Comparison of ENCODE assay signal across 8 mouse cellular contexts in the genomic region with DNA sequence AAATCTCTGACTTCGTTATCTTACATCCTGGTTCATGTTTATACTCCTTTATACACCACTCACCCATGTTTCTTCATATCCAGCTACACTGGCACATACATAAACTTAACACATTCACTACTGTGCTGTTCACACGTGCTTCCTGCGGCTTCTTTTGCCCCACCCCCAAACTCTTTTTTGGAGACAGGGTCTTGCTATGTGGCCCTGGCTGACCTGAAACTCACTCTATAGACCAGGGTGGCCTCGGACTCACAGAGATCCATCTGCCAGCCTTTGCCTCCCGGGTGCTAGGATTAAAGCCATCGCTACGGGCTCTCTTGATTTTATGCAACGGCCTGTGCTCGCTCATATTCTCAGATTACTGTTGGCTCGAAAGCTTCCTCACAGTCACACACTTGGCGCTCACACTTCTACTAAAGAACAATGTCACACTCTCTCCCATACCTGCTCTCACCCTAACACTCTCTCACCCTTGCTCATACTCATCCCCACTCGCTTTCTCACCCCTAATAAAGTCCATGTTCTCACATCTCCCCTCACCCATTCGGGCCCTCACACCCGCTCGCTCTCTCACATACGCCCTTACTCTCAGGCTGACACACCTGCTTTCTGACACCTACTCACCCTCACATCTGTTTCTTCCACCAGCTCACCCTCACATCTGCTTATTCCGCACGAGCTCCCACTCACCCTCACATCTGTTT. TPM values are rescaled to one million over a fixed set of nuclear protein-coding genes. Genes with fewer than 3 reads are reported as not detected.
DNase-seq lines count a peak whose midpoint lies in the region; ATAC-seq lines count a peak whose summit lies in the region.

No protein-coding gene starts in this region.

- H3K9ac ChIP-seq in forebrain, embryonic 16.5 days (replicated peaks; ENCODE audit: low read depth, low read length): peak overlapping the region; percentile 78
- peak overlapping the region; percentile 87 for H3K9ac ChIP-seq in liver, embryonic 12.5 days
- peak overlapping the region; percentile 45 for H3K9ac ChIP-seq in stomach, embryonic 15.5 days

- peak; percentile 29 for ATAC-seq in forebrain, embryonic 16.5 days
- ATAC-seq in liver, embryonic 12.5 days: peak; percentile 44
- ATAC-seq in stomach, embryonic 15.5 days (ENCODE audit: insufficient read depth, low FRiP score, low read depth): peak; percentile 18
- no peak for ATAC-seq in CD4-positive, CD25-positive, alpha-beta regulatory T cell, adult 4 months

- no peaks in the 10 kb centered on the region for H3K9me3 ChIP-seq in forebrain, embryonic 16.5 days (ENCODE audit: control insufficient read depth, low read length)
- H3K9me3 ChIP-seq in liver, embryonic 12.5 days (replicated peaks): no peaks in the 10 kb centered on the region
- H3K9me3 ChIP-seq in stomach, embryonic 15.5 days: no peaks in the 10 kb centered on the region

- DNase-seq in embryo, embryonic 10.5 days (ENCODE audit: low spot score): peak; percentile 8
- no peak for DNase-seq in embryo, embryonic 9.5 days (ENCODE audit: extremely low spot score)
- DNase-seq in spleen, adult 12 weeks (ENCODE audit: low spot score): peak; percentile 17
- no peak for DNase-seq in spleen, postnatal 4 days (ENCODE audit: low spot score in 2 of 2)

- peak overlapping the region; percentile 78 for H3K27ac ChIP-seq in forebrain, embryonic 16.5 days (ENCODE audit: low read length)
- peak overlapping the region; percentile 79 for H3K27ac ChIP-seq in liver, embryonic 12.5 days
- H3K27ac ChIP-seq in stomach, embryonic 15.5 days: peak overlapping the region; percentile 88

- no peaks in the 10 kb centered on the region for H3K27me3 ChIP-seq in forebrain, embryonic 16.5 days (replicated peaks; ENCODE audit: control insufficient read depth, insufficient read depth, low read length)
- H3K27me3 ChIP-seq in liver, embryonic 12.5 days (replicated peaks): no peaks in the 10 kb centered on the region
- no peaks in the 10 kb centered on the region for H3K27me3 ChIP-seq in stomach, embryonic 15.5 days (replicated peaks)

- H3K36me3 ChIP-seq in forebrain, embryonic 16.5 days (ENCODE audit: control insufficient read depth, insufficient read depth): no peaks in the 10 kb centered on the region
- 0 out of 2 replicates have a peak, but pooled peaks cover 5% of the 10 kb centered on the region for H3K36me3 ChIP-seq in liver, embryonic 12.5 days
- no peaks in the 10 kb centered on the region for H3K36me3 ChIP-seq in stomach, embryonic 15.5 days

- peak overlapping the region; percentile 80 for H3K4me3 ChIP-seq in forebrain, embryonic 16.5 days (replicated peaks; ENCODE audit: low read length)
- peak overlapping the region; percentile 78 for H3K4me3 ChIP-seq in liver, embryonic 12.5 days
- peak overlapping the region; percentile 76 for H3K4me3 ChIP-seq in stomach, embryonic 15.5 days (replicated peaks)

- WGBS in forebrain, embryonic 16.5 days: 19% methylated on average over 18 of the region's 18 CpGs
- 6% methylated on average over 18 of the region's 18 CpGs for WGBS in liver, embryonic 12.5 days (ENCODE audit: insufficient replicate concordance)
- WGBS in stomach, embryonic 15.5 days: 7% methylated on average over 18 of the region's 18 CpGs

- peaks cover 22% of the 10 kb centered on the region for H3K4me1 ChIP-seq in forebrain, embryonic 16.5 days (replicated peaks; ENCODE audit: control insufficient read depth, insufficient read depth, low read length)
- peaks cover 40% of the 10 kb centered on the region for H3K4me1 ChIP-seq in liver, embryonic 12.5 days
- H3K4me1 ChIP-seq in stomach, embryonic 15.5 days: peaks cover 21% of the 10 kb centered on the region

- H3K4me2 ChIP-seq in forebrain, embryonic 16.5 days (ENCODE audit: low read length): peak overlapping the region; percentile 96
- peak overlapping the region; percentile 96 for H3K4me2 ChIP-seq in liver, embryonic 12.5 days
- peak overlapping the region; percentile 76 for H3K4me2 ChIP-seq in stomach, embryonic 15.5 days

RNA-seq across cellular contexts. Expression of a gene that starts 0.7 kb away (rescaled TPM):
- 31.2 and 35.6 TPM in 2 replicates for polyA plus RNA-seq in forebrain, embryonic 16.5 days (2015; fragmentation: Nextera tagmentation; extraction: Ambion mirVana)
- 32.0 and 32.7 TPM in 2 replicates for polyA plus RNA-seq in liver, embryonic 12.5 days (2016; fragmentation: Nextera tagmentation; extraction: Ambion mirVana)
- 50.7 and 58.0 TPM in 2 replicates for polyA plus RNA-seq in stomach, embryonic 15.5 days (2015; fragmentation: Nextera tagmentation; extraction: Ambion mirVana)
- polyA plus RNA-seq in CD4-positive, CD25-positive, alpha-beta regulatory T cell, adult 4 months (2017; shearing (Covaris generic)): 10 to 100 TPM; 21.9 to 23.4 TPM

RNA-seq across cellular contexts. Expression of a gene that starts 23.0 kb away (rescaled TPM):
- 123 TPM in 2 replicates for polyA plus RNA-seq in forebrain, embryonic 16.5 days (2015; fragmentation: Nextera tagmentation; extraction: Ambion mirVana)
- polyA plus RNA-seq in liver, embryonic 12.5 days (2016; fragmentation: Nextera tagmentation; extraction: Ambion mirVana): 91.6 and 92.0 TPM in 2 replicates
- 78.4 TPM in 2 replicates for polyA plus RNA-seq in stomach, embryonic 15.5 days (2015; fragmentation: Nextera tagmentation; extraction: Ambion mirVana)
- polyA plus RNA-seq in CD4-positive, CD25-positive, alpha-beta regulatory T cell, adult 4 months (2017; shearing (Covaris generic)): 10 to 100 TPM; 16.6 to 17.1 TPM

Comparison
In these comparisons a context has a peak if more than half of its experiments do, and no peak if none do; other contexts are left out.
1. DNase-seq: peak in embryo, embryonic 10.5 days (single experiment) and spleen, adult 12 weeks (single experiment); none in embryo, embryonic 9.5 days (single experiment) and spleen, postnatal 4 days (0 of 2).
2. Peak in every context shown above with its lines, with median percentiles within 50 percentile points of each other: H3K27ac ChIP-seq, H3K4me2 ChIP-seq, H3K4me3 ChIP-seq and H3K9ac ChIP-seq.